In genomic region chr6:129179281-129179680, GRCm38 (mm10) we compare ENCODE assay signal across 30 mouse cellular contexts. TPM values are rescaled to one million over a fixed set of nuclear protein-coding genes. Genes with fewer than 3 reads are reported as not detected.
DNase-seq lines count a peak whose midpoint lies in the region; ATAC-seq lines count a peak whose summit lies in the region.
"Had no signal": no experiment of that assay in that cellular context is flagged by ENCODE, and none has a peak within 500 bp of the region (broad histone marks: within the 10 kb centered on the region; RNA-seq: fewer than 3 reads in every experiment).

No protein-coding gene starts in this region.

- H3K36me3 ChIP-seq in lung, embryonic 16.5 days (ENCODE audit: control insufficient read depth, insufficient read depth, low read length): no peaks in the 10 kb centered on the region; the same call in 1 of the 2 replicates
- H3K36me3 ChIP-seq: embryonic facial prominence, embryonic 15.5 days; hindbrain, embryonic 12.5 days; intestine, embryonic 15.5 days; limb, embryonic 10.5 days; limb, embryonic 15.5 days; neural tube, embryonic 12.5 days had no signal

- peak; percentile 39 for DNase-seq in heart, adult 8-10 months (ENCODE audit: low spot score)
- DNase-seq in heart, adult 11 months: no peak
- no peak for DNase-seq in lung, postnatal 4 days
- peak; percentile 62 for DNase-seq in adipocyte (ENCODE audit: low spot score)
- no peak for DNase-seq in layer of hippocampus, postnatal 36 days
- no peak for DNase-seq in cerebellum, adult 9-11 months
- DNase-seq: adrenal gland, adult 8-10 months; cerebellum, adult 11 months; cerebellum, adult 9-10 months; gastrocnemius, postnatal 25 days; heart, postnatal 36 days; kidney, adult 8-10 months; lung, embryonic 14.5 days; right cerebral cortex, postnatal 14 days; thymus, postnatal 4 days had no signal

- H3K9ac ChIP-seq in lung, embryonic 16.5 days (ENCODE audit: low read length): no peak overlapping the region
- H3K9ac ChIP-seq: embryonic facial prominence, embryonic 15.5 days; forebrain, embryonic 13.5 days; hindbrain, embryonic 12.5 days; intestine, embryonic 15.5 days; limb, embryonic 15.5 days; liver, embryonic 14.5 days; lung, embryonic 14.5 days; neural tube, embryonic 12.5 days had no signal

- peaks cover 10% of the 10 kb centered on the region for H3K4me1 ChIP-seq in lung, embryonic 16.5 days (replicated peaks; ENCODE audit: control insufficient read depth, insufficient read depth, low read length)
- H3K4me1 ChIP-seq: embryonic facial prominence, embryonic 15.5 days; limb, embryonic 15.5 days; neural tube, embryonic 12.5 days had no signal

- no peak overlapping the region for H3K4me3 ChIP-seq in lung, embryonic 16.5 days (ENCODE audit: low read length)
- H3K4me3 ChIP-seq: embryonic facial prominence, embryonic 15.5 days; forebrain, embryonic 13.5 days; hindbrain, embryonic 12.5 days; intestine, embryonic 15.5 days; limb, embryonic 10.5 days; limb, embryonic 15.5 days; neural tube, embryonic 12.5 days had no signal

- H3K4me2 ChIP-seq in lung, embryonic 16.5 days (ENCODE audit: low read depth, low read length): no peak overlapping the region
- H3K4me2 ChIP-seq: embryonic facial prominence, embryonic 15.5 days; forebrain, embryonic 13.5 days; hindbrain, embryonic 12.5 days; intestine, embryonic 15.5 days; limb, embryonic 15.5 days; lung, embryonic 14.5 days; midbrain, embryonic 11.5 days; neural tube, embryonic 12.5 days had no signal

- no peaks in the 10 kb centered on the region for H3K9me3 ChIP-seq in lung, embryonic 16.5 days (ENCODE audit: control insufficient read depth, low read length)
- H3K9me3 ChIP-seq: embryonic facial prominence, embryonic 15.5 days; forebrain, embryonic 13.5 days; hindbrain, embryonic 12.5 days; intestine, embryonic 15.5 days; limb, embryonic 10.5 days; limb, embryonic 15.5 days; neural tube, embryonic 12.5 days had no signal

- no peak for ATAC-seq in lung, embryonic 16.5 days (ENCODE audit: low read depth)
- ATAC-seq: activated CD4-positive, CD25-positive, alpha-beta regulatory T cell, adult 4 months; CD4-positive, CD25-positive, alpha-beta regulatory T cell, adult 4 months; forebrain, embryonic 13.5 days; hindbrain, postnatal 0 days; intestine, embryonic 15.5 days had no signal

- peak overlapping the region; percentile 10; the same call in 1 of the 2 replicates for H3K27ac ChIP-seq in lung, embryonic 16.5 days (ENCODE audit: low read length)
- H3K27ac ChIP-seq: embryonic facial prominence, embryonic 15.5 days; forebrain, embryonic 13.5 days; hindbrain, embryonic 12.5 days; hindbrain, postnatal 0 days; intestine, embryonic 15.5 days; kidney, postnatal 0 days; limb, embryonic 10.5 days; limb, embryonic 15.5 days; liver, embryonic 14.5 days; neural tube, embryonic 12.5 days had no signal

- 76% methylated on average over 2 of the region's 2 CpGs for WGBS in lung, embryonic 16.5 days

- no peaks in the 10 kb centered on the region for H3K27me3 ChIP-seq in lung, embryonic 16.5 days (ENCODE audit: control insufficient read depth, insufficient read depth, low read depth, low read length)
- H3K27me3 ChIP-seq: embryonic facial prominence, embryonic 15.5 days; forebrain, embryonic 13.5 days; hindbrain, embryonic 12.5 days; intestine, embryonic 15.5 days; limb, embryonic 15.5 days; neural tube, embryonic 12.5 days had no signal

RNA-seq across cellular contexts. Expression of gene Clec2d, which starts 1.1 kb away (rescaled TPM):
- 10 to 100 TPM; 28.4 to 43.3 (median 34.1) TPM for total RNA-seq in heart, adult 8-10 months (2022)
- polyA plus RNA-seq in lung, embryonic 16.5 days (2015; fragmentation: Nextera tagmentation; extraction: Ambion mirVana): 2.0 and 2.3 TPM in 2 replicates
- total RNA-seq in layer of hippocampus, postnatal 36 days (2021): 1 to 10 TPM; 5.7 to 9.8 TPM
- polyA plus RNA-seq: forebrain, embryonic 13.5 days; hindbrain, embryonic 12.5 days; hindbrain, postnatal 0 days; limb, embryonic 10.5 days; midbrain, embryonic 11.5 days; midbrain, postnatal 0 days; neural tube, embryonic 12.5 days had no signal

Comparison
In these comparisons a context has a peak if more than half of its experiments do, and no peak if none do; other contexts are left out.
1. DNase-seq: peak in heart, adult 8-10 months (single experiment) and adipocyte (single experiment); none in heart, adult 11 months (single experiment), lung, postnatal 4 days (0 of 2), layer of hippocampus, postnatal 36 days (0 of 2) and cerebellum, adult 9-11 months (single experiment).